Mouse (Mus musculus) c-Kit-negative CD71-positive TER-119-positive erythroid progenitor cells, embryonic 14.5 days (primary cell): ENCODE measurements around the gene Fcamr.

Experiments used
- DNase-seq: peaks from one replicate; pipeline ENCODE4 v3.0.0-alpha.2; 2013; ENCODE audit warnings: low read depth, low spot score

Fcamr gene

GRCm38 (mm10) chr1:130850405-130850804, 49.7 kb downstream of the Fcamr start:
- no peak for DNase-seq

DNA sequence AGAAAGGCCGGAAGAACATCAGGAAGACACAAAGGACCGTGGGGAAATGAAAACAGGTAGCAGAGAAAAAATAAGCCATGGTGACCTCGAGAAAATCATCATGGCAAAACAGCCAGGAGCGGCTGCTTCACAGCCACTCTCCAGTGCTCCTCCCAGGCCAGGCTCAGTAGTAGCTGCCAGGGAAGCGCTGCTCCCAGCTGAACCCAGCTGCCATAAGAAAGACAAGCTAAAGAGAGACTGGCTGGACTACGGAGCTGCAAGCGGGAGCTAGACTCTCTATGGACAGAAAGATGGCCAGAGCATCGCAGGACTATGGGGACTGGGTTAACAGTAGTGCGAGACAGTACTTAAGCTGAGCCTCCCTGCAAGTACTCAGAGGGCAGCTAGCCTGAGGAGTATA, 54.1 kb downstream of the Fcamr start:
- no peak for DNase-seq

DNA sequence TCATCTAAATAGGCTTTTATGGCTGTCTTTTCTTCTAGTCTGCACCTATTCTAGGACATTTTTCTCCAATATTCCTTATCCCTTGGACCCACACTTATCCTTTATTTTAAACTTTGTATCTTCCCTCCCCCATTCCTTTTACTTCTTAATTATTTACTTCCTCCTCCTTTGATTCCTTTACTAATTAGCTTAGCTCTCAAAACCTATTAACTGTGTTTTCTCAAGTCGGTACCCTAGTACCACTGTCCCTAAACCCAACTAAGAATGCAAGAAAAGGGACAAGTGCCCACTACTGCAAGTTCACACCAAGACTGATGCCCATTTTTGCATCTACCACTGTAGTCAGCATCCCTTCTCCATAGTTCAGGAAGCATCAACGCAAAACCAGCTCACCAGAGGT, 55.0 kb downstream of the Fcamr start:
- no peak for DNase-seq

- no peak for DNase-seq
Measured at GRCm38 (mm10) chr1:130857456-130857855, 56.8 kb downstream of the Fcamr start.

DNA sequence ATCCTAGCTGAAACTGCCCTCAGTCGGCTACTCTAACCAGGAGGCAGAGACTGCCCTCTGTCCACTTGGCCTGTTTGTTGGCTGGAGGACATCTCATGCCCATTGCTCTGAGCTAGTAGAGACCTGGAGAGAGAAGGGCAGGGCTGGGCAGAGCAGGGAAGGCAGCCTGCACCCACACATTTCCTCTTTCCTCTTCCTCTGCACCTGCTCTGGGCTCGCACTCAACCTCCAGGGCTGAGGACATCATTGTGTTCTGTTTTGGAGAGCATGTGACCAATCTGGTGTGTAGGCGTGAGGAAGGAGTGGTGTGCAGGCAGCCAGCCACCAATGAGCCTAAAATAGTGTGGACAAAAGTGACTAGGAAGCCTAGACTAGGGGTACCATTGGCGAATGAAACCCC, 63.5 kb downstream of the Fcamr start:
- DNase-seq: no peak
